Mouse (Mus musculus): ENCODE data around the gene Klrb1f.

GRCm38 (mm10) chr6:129101604-129102003 is 55.9 kb downstream of the Klrb1f start:
- TF ChIP-seq CTCF (IDR thresholded peaks at IDR 0.05; ENCODE audit: extremely low read depth, insufficient read depth, low read length) (no peak), POLR2A (IDR thresholded peaks at IDR 0.05; ENCODE audit: extremely low read depth, insufficient read depth, low read length) (no peak)

Measured in cortical plate, adult 2 months (tissue).